Mouse (Mus musculus) CH12.LX (cell line): ENCODE results near the gene Map3k12. TPM values are rescaled to one million over a fixed set of nuclear protein-coding genes. Genes with fewer than 3 reads are reported as not detected.

ENCODE experiments used
- DNase-seq: peaks from one replicate; pipeline ENCODE4 v3.0.0-alpha.2; 2013; ENCODE audit errors: extremely low read depth
- H3K27ac ChIP-seq: 2 replicates; pipeline ENCODE4 v1.5.1; 2012; ENCODE audit warnings: low read depth, mild to moderate bottlenecking, control low read depth, moderate library complexity; ENCODE audit not compliant: insufficient read depth
- H3K27me3 ChIP-seq: replicated peaks from 2 replicates; pipeline ENCODE3; 2012; ENCODE audit warnings: inconsistent platforms
- H3K36me3 ChIP-seq, 2 experiments: replicated peaks in 1 of 2; 2 replicates each; pipeline versions ENCODE3 to v1.6.1; 2012; ENCODE audit warnings: inconsistent platforms in 1 of 2, low read length in 1 of 2, mild to moderate bottlenecking in 1 of 2, mixed read lengths in 1 of 2, moderate library complexity in 1 of 2; ENCODE audit not compliant: control insufficient read depth in 1 of 2, insufficient read depth in 1 of 2
- H3K4me1 ChIP-seq, 2 experiments: 2 replicates each; pipeline ENCODE4 v1.6.1; 2012; ENCODE audit warnings: inconsistent platforms in 1 of 2, moderate library complexity in 1 of 2; ENCODE audit not compliant: insufficient read depth in 2 of 2, control insufficient read depth in 1 of 2
- H3K4me2 ChIP-seq: 2 replicates; pipeline ENCODE4 v1.6.1; 2012; ENCODE audit warnings: low read depth, mild to moderate bottlenecking, control low read depth; ENCODE audit not compliant: poor library complexity, insufficient read depth, severe bottlenecking
- H3K4me3 ChIP-seq, 3 experiments: fragments of 150-350 bp in 1 of 3; sonication (generic) in 1 of 3; replicated peaks in 1 of 3; 2 replicates each; pipeline versions ENCODE3 to v1.5.1; 2011 to 2012; ENCODE audit warnings: low read depth in 2 of 3, low read length in 2 of 3, mild to moderate bottlenecking in 2 of 3, moderate library complexity in 2 of 3, control low read depth in 1 of 3, improper control_type of control experiment in 1 of 3, inconsistent platforms in 1 of 3, mixed read lengths in 1 of 3; ENCODE audit not compliant: poor library complexity in 1 of 3
- H3K79me2 ChIP-seq: replicated peaks from 2 replicates; pipeline ENCODE4 v1.6.1; 2012; ENCODE audit warnings: mild to moderate bottlenecking, moderate library complexity; ENCODE audit not compliant: control insufficient read depth, poor library complexity, insufficient read depth, severe bottlenecking; ENCODE audit errors: extremely low read depth
- H3K9ac ChIP-seq: 2 replicates; pipeline ENCODE4 v1.6.1; 2012; ENCODE audit warnings: low read depth, mild to moderate bottlenecking, control low read depth, moderate library complexity; ENCODE audit not compliant: insufficient read depth
- H3K9me3 ChIP-seq: replicated peaks from 2 replicates; pipeline ENCODE3; 2012; ENCODE audit warnings: low read length, inconsistent platforms, mixed read lengths
- ELF1 ChIP-seq: IDR thresholded peaks from 2 replicates; pipeline ENCODE4 v1.6.1; 2014; ENCODE audit warnings: low read depth, mild to moderate bottlenecking, inconsistent platforms, low read length, improper control_type of control experiment
- MAFK ChIP-seq: IDR thresholded peaks from 2 replicates; pipeline ENCODE4 v1.6.1; 2011; ENCODE audit warnings: low read length, improper control_type of control experiment; ENCODE audit not compliant: insufficient replicate concordance
- MAX ChIP-seq: IDR thresholded peaks from 2 replicates; pipeline ENCODE4 v1.6.1; 2011; ENCODE audit warnings: low read length, improper control_type of control experiment
- MEF2A ChIP-seq: IDR thresholded peaks from 2 replicates; pipeline ENCODE4 v1.6.1; 2014; ENCODE audit warnings: low read depth, mild to moderate bottlenecking, inconsistent platforms, low read length, improper control_type of control experiment, borderline replicate concordance
- NELFE ChIP-seq: IDR thresholded peaks from 2 replicates; pipeline ENCODE4 v1.6.1; 2011; ENCODE audit warnings: low read depth, low read length, improper control_type of control experiment
- ZNF384 ChIP-seq: IDR thresholded peaks from 2 replicates; pipeline ENCODE4 v1.6.1; 2012; ENCODE audit warnings: low read depth, low read length, improper control_type of control experiment, inconsistent platforms
- dilution Hi-C: fragments of 300-500 bp; cut with MboI; formaldehyde crosslinking; loops from 2 replicates; pipeline ENCODE4 v1.14.3; 2020; ENCODE audit warnings: low sequenced_read_pairs; ENCODE audit not compliant: extremely low pct_unique_long_range_greater_than_20kb, extremely low pct_ligation_motif_present
- in situ Hi-C: fragments of 300-500 bp; cut with MboI; formaldehyde crosslinking; loops from 3 replicates; pipeline ENCODE4 v1.14.3; 2019; ENCODE audit warnings: low sequenced_read_pairs, low pct_ligation_motif_present, low pct_unique_long_range_greater_than_20kb, mixed read lengths
- polyA plus RNA-seq: library from polyadenylated mRNA; unstranded; fragments of >175 nt; gene quantifications from 2 replicates; pipeline ENCODE4 v1.2.1, GENCODE M21; 2012; ENCODE audit warnings: low read depth; ENCODE audit not compliant: insufficient read length
- total RNA-seq, 2 experiments: library from RNA; depleted of rRNA; stranded (reverse); fragments of 300-350 nt in 1 of 2; fragments of >200 nt in 1 of 2; gene quantifications; 2 replicates each; pipeline ENCODE4 v1.2.3; 2012 to 2014

Gene Map3k12
- total and polyA plus RNA-seq, 3 experiments, result 1.5 to 3.0 (median 2.3) TPM

DNA sequence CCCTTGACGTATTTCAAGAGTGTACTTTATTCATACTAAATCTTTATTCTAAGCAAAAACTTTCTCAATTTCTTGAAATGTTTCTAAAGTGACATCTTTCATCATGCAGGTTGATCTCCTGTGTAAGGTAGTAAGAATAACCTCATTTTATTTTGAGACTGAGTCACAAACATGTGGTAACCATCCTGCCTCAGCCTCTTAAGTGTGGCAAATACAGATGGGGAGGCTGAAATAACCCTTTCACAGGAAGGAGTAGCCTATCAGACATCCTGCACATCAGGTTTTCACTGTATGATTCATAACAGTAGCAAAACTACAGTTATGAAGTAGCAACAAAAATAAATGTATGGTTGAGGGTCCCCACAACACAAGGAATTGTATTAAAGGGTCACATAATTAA lies 38.7 kb upstream of the Map3k12 start:
- dilution Hi-C loops, result no loop called here

DNA sequence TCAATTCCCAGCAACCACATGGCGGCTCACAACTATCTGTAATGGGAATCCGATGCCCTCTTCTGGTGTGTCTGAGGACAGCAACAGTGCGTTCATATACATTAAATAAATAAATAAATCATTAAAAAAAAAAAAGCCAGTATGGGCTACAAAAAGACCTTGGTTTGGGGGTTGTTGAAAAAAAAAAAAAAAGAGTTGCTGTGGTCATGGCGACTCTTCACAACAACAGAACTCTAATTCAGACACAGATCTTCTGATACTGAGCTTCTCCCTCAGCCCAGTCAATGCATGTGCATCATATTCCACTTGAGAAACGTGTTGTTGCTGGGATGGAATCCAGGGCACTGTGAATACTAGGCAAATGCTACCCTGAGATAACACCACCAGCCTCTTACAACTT lies 35.7 kb upstream of the Map3k12 start:
- Histone ChIP-seq H3K27me3 (no peaks in the 10 kb centered on the region), H3K36me3 (peaks cover 29 to 70% of the 10 kb centered on the region in 2 experiments)

More for the DNA sequence above, 38.7 kb upstream of the Map3k12 start:
- H3K27me3 ChIP-seq, result no peaks in the 10 kb centered on the region
- no peak for DNase-seq
- TF ChIP-seq ZNF384, result no peak
- TF ChIP-seq NELFE, result no peak
- TF ChIP-seq ELF1, result no peak
- no peak for TF ChIP-seq MAFK
- H3K9me3 ChIP-seq, result no peaks in the 10 kb centered on the region
- H3K4me2 ChIP-seq, result no peak overlapping the region
- no peak overlapping the region for H3K4me3 ChIP-seq
- no peaks in the 10 kb centered on the region for H3K79me2 ChIP-seq
- H3K27ac ChIP-seq, result no peak overlapping the region
- peaks cover 26 to 79% of the 10 kb centered on the region in 2 experiments for H3K36me3 ChIP-seq
- H3K9ac ChIP-seq, result no peak overlapping the region
- no peaks in the 10 kb centered on the region for H3K4me1 ChIP-seq
- in situ Hi-C loops, result no loop called here

DNA sequence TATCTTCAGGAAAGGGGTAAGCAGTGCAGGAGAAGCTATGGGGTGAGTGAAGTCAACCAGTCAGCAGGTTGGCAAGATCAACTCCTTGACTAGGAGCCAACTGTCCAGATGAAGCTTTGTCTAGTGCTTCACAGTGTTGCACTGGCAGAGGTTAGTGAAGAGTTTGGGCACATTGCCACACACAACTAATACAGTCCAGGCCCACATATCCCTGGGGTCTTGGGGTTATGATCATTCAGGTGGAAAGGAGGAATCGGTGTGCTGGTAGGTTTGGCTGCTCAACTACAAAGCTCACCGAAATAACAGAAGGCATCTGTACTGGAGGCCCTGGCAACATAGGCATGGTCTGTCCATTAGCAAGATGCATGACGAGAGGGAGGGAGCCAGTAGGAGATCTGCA lies 30.6 kb upstream of the Map3k12 start:
- Histone ChIP-seq H3K4me1 (no peaks in the 10 kb centered on the region), H3K4me3 (no peak overlapping the region), H3K9me3 (no peaks in the 10 kb centered on the region), H3K79me2 (no peaks in the 10 kb centered on the region), H3K4me2 (no peak overlapping the region), H3K27me3 (no peaks in the 10 kb centered on the region), H3K27ac (no peak overlapping the region)
- dilution Hi-C loops, result no loop called here
- DNase-seq, result no peak
- no peak for TF ChIP-seq MAX
- TF ChIP-seq, all 38 proteins: peak for 0
- Histone ChIP-seq H3K36me3 (peaks cover 43 to 65% of the 10 kb centered on the region in 2 experiments), H3K9ac (no peak overlapping the region)
- in situ Hi-C loops, result loop anchor here (10.0 kb wide), 1 partner anchor 117 kb away; no protein-coding TSS in a partner anchor

More for the DNA sequence above, 35.7 kb upstream of the Map3k12 start:
- in situ Hi-C loops (no loop called here), dilution Hi-C loops (no loop called here)
- H3K4me2 ChIP-seq, result no peak overlapping the region
- H3K9ac ChIP-seq, result no peak overlapping the region
- no peak for TF ChIP-seq MEF2A
- 0 out of 2 replicates have a peak, but pooled peaks have one; percentile 23 for TF ChIP-seq ZNF384
- TF ChIP-seq, all 38 proteins: peak for 1
- H3K27ac ChIP-seq, result no peak overlapping the region
- no peaks in the 10 kb centered on the region for H3K4me1 ChIP-seq
- H3K4me3 ChIP-seq, result no peak overlapping the region
- no peaks in the 10 kb centered on the region for H3K9me3 ChIP-seq
- H3K79me2 ChIP-seq, result no peaks in the 10 kb centered on the region
- no peak for DNase-seq
